Mouse (Mus musculus): Measurements from ENCODE around the gene Gm2696. TPM values are rescaled to one million over a fixed set of nuclear protein-coding genes. Genes with fewer than 3 reads are reported as not detected.
"Not testable (repeated sequence)": the region's sequence is repeated elsewhere in the genome, so short reads cannot be mapped to it uniquely, and the experiment has no call there.

The Gm2696 gene
- not detected in 2 replicates for polyA plus RNA-seq (2015; fragmentation: Nextera tagmentation; extraction: Ambion mirVana)

DNA sequence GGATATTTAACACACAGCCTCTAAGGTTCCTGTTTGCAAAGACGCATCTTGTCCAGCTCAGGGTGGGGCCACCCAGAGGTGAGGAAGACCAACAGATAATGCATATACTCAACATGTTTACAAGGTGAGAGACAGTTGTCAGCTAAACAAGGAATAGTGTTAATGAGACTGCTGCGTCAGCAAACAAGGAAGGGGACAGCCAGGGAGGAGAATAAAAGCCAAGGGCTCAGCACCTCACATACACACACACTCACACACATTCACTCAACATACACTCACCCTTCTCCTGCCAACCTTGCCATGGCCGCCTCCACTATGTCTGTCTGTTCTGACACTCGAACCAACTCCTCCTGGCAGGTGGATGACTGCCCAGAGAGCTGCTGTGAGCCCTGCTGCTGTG is at the start of gene Gm2696:
Gene Gm2696 (plus strand): TSS at position 301 of the 400 bp plus-strand sequence.
- ATAC-seq = no peak
- no peak within 1 kb of the TSS for H3K4me2 ChIP-seq (ENCODE audit: low read length)
- WGBS = 49% methylated on average over 4 of the region's 4 CpGs

DNA sequence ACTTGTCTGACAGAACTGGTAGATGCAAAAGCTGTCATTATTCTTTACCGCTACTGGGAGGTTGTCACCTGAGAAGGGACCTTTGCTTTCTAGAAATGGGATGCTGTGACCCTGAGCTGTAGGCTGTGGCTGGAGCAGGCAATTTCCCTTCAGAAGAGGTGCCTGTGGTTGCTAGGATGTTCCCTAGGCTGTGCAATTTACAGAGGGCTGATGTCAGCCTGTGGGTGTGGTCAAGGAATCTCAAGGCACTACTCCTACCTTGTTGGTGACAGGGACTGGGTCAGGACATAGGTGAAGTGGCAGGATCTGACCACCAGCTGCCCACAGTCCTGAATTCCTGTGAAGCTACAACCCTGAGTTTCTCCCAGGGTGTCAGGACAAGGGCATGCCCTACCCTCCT is 44.8 kb upstream of the Gm2696 start:
- no peak overlapping the region for H3K27ac ChIP-seq (ENCODE audit: low read depth, low read length)
- 90% methylated on average over 1 of the region's 1 CpGs for WGBS
- no peaks in the 10 kb centered on the region for H3K36me3 ChIP-seq (ENCODE audit: control insufficient read depth, insufficient read depth, low read length)
- H3K9me3 ChIP-seq (ENCODE audit: control insufficient read depth, low read length) = no peaks in the 10 kb centered on the region
- no peak overlapping the region for H3K9ac ChIP-seq (ENCODE audit: low read depth, low read length)
- ATAC-seq = no peak
- no peak overlapping the region for H3K4me3 ChIP-seq (ENCODE audit: low read length)
- no peak overlapping the region for H3K4me2 ChIP-seq (ENCODE audit: low read length)
- H3K4me1 ChIP-seq (ENCODE audit: control insufficient read depth, insufficient read depth, low read depth, low read length) = no peaks in the 10 kb centered on the region
- H3K27me3 ChIP-seq (replicated peaks; ENCODE audit: control insufficient read depth, insufficient read depth, low read length) = no peaks in the 10 kb centered on the region

More for the DNA sequence above, at the start of gene Gm2696:
- no peak within 1 kb of the TSS for H3K27ac ChIP-seq (ENCODE audit: low read depth, low read length)
- no peak within 1 kb of the TSS for H3K9ac ChIP-seq (ENCODE audit: low read depth, low read length)
- no peaks in the 10 kb centered on the region for H3K36me3 ChIP-seq (ENCODE audit: control insufficient read depth, insufficient read depth, low read length)
- H3K4me3 ChIP-seq (ENCODE audit: low read length) = no peak within 1 kb of the TSS
- no peaks in the 10 kb centered on the region for H3K4me1 ChIP-seq (ENCODE audit: control insufficient read depth, insufficient read depth, low read depth, low read length)
- no peaks in the 10 kb centered on the region for H3K9me3 ChIP-seq (ENCODE audit: control insufficient read depth, low read length)
- H3K27me3 ChIP-seq (replicated peaks; ENCODE audit: control insufficient read depth, insufficient read depth, low read length) = no peaks in the 10 kb centered on the region; the same call in 1 of the 2 replicates

DNA sequence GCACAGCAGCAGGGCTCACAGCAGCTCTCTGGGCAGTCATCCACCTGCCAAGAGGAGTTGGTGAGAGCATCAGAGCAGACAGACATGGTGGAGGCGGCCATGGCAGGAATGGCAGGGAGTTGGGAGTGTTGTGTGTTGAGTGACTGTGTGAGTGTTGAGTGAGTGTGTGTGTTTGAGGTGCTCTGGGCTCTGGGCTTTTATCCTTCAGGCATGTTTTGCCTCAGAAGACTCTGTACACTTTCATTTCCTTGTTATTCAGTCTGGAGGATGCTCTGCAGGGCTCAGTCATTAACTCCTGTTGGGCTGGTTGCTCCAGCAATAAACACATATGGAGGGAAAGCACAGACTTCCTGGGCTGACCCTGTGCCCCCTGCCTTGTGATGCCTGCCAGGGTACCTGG is 43.3 kb upstream of the Gm2696 start, which contains the start of gene Gm3238:
Gene Gm3238 (minus strand): TSS at position 101 of the 400 bp plus-strand sequence.
- not testable (repeated sequence) for H3K27ac ChIP-seq (ENCODE audit: low read depth, low read length); H3K27me3 ChIP-seq (replicated peaks; ENCODE audit: control insufficient read depth, insufficient read depth, low read length); H3K36me3 ChIP-seq (ENCODE audit: control insufficient read depth, insufficient read depth, low read length); H3K9me3 ChIP-seq (ENCODE audit: control insufficient read depth, low read length); H3K9ac ChIP-seq (ENCODE audit: low read depth, low read length); H3K4me1 ChIP-seq (ENCODE audit: control insufficient read depth, insufficient read depth, low read depth, low read length); H3K4me3 ChIP-seq (ENCODE audit: low read length); H3K4me2 ChIP-seq (ENCODE audit: low read length); ATAC-seq
- no CpG with 5 or more reads among the region's 1 CpGs for WGBS

DNA sequence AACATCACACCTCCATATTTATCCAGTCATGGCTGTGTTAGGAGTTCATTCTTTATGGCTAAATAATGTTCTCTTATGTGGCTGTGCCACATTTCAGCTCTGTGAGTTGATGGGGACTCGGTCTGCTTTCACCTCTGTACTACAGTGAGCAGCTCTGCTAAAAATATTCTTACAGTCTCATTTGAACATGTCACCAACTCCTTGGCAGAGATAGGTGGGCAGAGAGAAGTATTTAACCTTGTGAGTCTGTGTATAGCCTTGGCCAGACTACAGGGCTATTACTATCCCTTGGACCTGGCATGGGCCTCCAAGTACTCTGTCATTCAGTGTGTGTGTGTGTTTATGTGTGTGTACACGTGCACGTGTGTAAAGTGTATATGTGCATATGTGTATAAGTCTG is 42.3 kb upstream of the Gm2696 start:
- H3K4me1 ChIP-seq (ENCODE audit: control insufficient read depth, insufficient read depth, low read depth, low read length); H3K9ac ChIP-seq (ENCODE audit: low read depth, low read length); H3K27ac ChIP-seq (ENCODE audit: low read depth, low read length); H3K36me3 ChIP-seq (ENCODE audit: control insufficient read depth, insufficient read depth, low read length); H3K4me3 ChIP-seq (ENCODE audit: low read length); H3K4me2 ChIP-seq (ENCODE audit: low read length); H3K9me3 ChIP-seq (ENCODE audit: control insufficient read depth, low read length); H3K27me3 ChIP-seq (replicated peaks; ENCODE audit: control insufficient read depth, insufficient read depth, low read length); ATAC-seq: not testable (repeated sequence)
- WGBS = 70% methylated on average over 2 of the region's 3 CpGs

DNA sequence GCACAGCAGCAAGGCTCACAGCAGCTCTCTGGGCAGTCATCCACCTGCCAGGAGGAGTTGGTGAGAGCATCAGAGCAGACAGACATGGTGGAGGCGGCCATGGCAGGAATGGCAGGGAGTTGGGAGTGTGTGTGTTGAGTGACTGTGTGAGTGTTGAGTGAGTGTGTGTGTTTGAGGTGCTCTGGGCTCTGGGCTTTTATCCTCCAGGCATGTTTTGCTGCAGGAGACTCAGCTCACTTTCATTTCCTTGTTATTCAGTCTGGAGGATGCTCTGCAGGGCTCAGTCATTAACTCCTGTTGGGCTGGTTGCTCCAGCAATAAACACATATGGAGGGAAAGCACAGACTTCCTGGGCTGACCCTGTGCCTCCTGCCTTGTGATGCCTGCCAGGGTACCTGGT is 37.6 kb upstream of the Gm2696 start, which contains the start of gene Gm7138:
Gene Gm7138 (minus strand): TSS at position 101 of the 400 bp plus-strand sequence.
- H3K9ac ChIP-seq (ENCODE audit: low read depth, low read length); H3K4me1 ChIP-seq (ENCODE audit: control insufficient read depth, insufficient read depth, low read depth, low read length); H3K27me3 ChIP-seq (replicated peaks; ENCODE audit: control insufficient read depth, insufficient read depth, low read length); H3K4me2 ChIP-seq (ENCODE audit: low read length); ATAC-seq; H3K4me3 ChIP-seq (ENCODE audit: low read length); H3K27ac ChIP-seq (ENCODE audit: low read depth, low read length); H3K36me3 ChIP-seq (ENCODE audit: control insufficient read depth, insufficient read depth, low read length); H3K9me3 ChIP-seq (ENCODE audit: control insufficient read depth, low read length): not testable (repeated sequence)
- WGBS = 63% methylated on average over 1 of the region's 1 CpGs

DNA sequence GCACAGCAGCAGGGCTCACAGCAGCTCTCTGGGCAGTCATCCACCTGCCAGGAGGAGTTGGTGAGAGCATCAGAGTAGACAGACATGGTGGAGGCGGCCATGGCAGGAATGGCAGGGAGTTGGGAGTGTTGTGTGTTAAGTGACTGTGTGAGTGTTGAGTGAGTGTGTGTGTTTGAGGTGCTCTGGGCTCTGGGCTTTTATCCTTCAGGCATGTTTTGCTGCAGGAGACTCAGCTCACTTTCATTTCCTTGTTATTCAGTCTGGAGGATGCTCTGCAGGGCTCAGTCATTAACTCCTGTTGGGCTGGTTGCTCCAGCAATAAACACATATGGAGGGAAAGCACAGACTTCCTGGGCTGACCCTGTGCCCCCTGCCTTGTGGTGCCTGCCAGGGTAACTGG is 32.0 kb upstream of the Gm2696 start, which contains the start of gene Gm3250:
Gene Gm3250 (minus strand): TSS at position 101 of the 400 bp plus-strand sequence.
- ATAC-seq; H3K27ac ChIP-seq (ENCODE audit: low read depth, low read length); H3K9ac ChIP-seq (ENCODE audit: low read depth, low read length); H3K4me3 ChIP-seq (ENCODE audit: low read length); H3K9me3 ChIP-seq (ENCODE audit: control insufficient read depth, low read length); H3K4me1 ChIP-seq (ENCODE audit: control insufficient read depth, insufficient read depth, low read depth, low read length); H3K27me3 ChIP-seq (replicated peaks; ENCODE audit: control insufficient read depth, insufficient read depth, low read length); H3K36me3 ChIP-seq (ENCODE audit: control insufficient read depth, insufficient read depth, low read length); H3K4me2 ChIP-seq (ENCODE audit: low read length): not testable (repeated sequence)
- no CpG with 5 or more reads among the region's 1 CpGs for WGBS

DNA sequence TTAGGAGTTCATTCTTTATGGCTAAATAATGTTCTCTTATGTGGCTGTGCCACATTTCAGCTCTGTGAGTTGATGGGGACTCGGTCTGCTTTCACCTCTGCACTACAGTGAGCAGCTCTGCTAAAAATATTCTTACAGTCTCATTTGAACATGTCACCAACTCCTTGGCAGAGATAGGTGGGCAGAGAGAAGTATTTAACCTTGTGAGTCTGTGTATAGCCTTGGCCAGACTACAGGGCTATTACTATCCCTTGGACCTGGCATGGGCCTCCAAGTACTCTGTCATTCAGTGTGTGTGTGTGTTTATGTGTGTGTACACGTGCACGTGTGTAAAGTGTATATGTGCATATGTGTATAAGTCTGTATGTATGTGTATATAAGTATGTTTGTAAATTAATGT is 31.1 kb upstream of the Gm2696 start:
- not testable (repeated sequence) for H3K27ac ChIP-seq (ENCODE audit: low read depth, low read length); H3K36me3 ChIP-seq (ENCODE audit: control insufficient read depth, insufficient read depth, low read length); H3K9ac ChIP-seq (ENCODE audit: low read depth, low read length); H3K27me3 ChIP-seq (replicated peaks; ENCODE audit: control insufficient read depth, insufficient read depth, low read length); H3K4me2 ChIP-seq (ENCODE audit: low read length); H3K4me3 ChIP-seq (ENCODE audit: low read length); H3K9me3 ChIP-seq (ENCODE audit: control insufficient read depth, low read length); H3K4me1 ChIP-seq (ENCODE audit: control insufficient read depth, insufficient read depth, low read depth, low read length); ATAC-seq
- 100% methylated on average over 1 of the region's 3 CpGs for WGBS

DNA sequence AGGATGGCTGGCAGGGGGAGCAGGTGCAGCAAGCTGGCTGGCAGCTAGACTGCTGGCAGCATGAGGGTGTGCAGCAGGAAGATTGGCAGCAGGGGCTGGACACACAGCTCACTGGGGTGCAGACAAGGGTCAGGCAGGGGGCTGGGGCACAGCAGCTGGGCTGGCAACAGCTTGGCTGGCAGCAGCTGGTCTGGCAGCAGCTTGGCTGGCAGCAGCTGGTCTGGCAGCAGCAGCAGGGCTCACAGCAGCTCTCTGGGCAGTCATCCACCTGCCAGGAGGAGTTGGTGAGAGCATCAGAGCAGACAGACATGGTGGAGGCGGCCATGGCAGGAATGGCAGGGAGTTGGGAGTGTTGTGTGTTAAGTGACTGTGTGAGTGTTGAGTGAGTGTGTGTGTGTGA is 26.6 kb upstream of the Gm2696 start, which contains the start of gene Gm7137:
Gene Gm7137 (minus strand): TSS at position 325 of the 400 bp plus-strand sequence.
- not testable (repeated sequence) for H3K36me3 ChIP-seq (ENCODE audit: control insufficient read depth, insufficient read depth, low read length); H3K9ac ChIP-seq (ENCODE audit: low read depth, low read length); H3K4me3 ChIP-seq (ENCODE audit: low read length); H3K4me2 ChIP-seq (ENCODE audit: low read length); H3K27ac ChIP-seq (ENCODE audit: low read depth, low read length); ATAC-seq; H3K27me3 ChIP-seq (replicated peaks; ENCODE audit: control insufficient read depth, insufficient read depth, low read length); H3K9me3 ChIP-seq (ENCODE audit: control insufficient read depth, low read length); H3K4me1 ChIP-seq (ENCODE audit: control insufficient read depth, insufficient read depth, low read depth, low read length)
- no CpG with 5 or more reads among the region's 1 CpGs for WGBS

DNA sequence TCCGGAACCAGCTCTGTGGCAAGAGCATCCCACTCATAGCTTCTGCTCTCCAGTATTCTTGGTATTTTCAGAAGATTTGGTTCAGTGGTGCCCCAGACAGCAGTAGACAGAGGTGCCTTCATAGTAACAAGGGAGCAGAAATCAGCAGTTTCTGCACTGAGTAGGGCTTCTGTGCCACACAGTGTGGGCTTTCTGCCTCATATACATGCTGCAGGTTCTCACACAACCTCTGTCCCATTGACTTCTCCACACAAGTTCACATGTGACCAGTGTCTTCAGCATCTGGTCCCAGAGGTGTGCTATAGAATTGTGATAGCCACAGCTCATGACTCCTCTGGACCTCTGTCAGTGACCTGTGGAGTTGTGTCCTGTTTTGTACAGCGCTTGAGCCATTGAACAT is 25.9 kb upstream of the Gm2696 start:
- ATAC-seq = no peak
- Histone ChIP-seq H3K9me3 (ENCODE audit: control insufficient read depth, low read length) (no peaks in the 10 kb centered on the region), H3K27me3 (replicated peaks; ENCODE audit: control insufficient read depth, insufficient read depth, low read length) (no peaks in the 10 kb centered on the region), H3K9ac (ENCODE audit: low read depth, low read length) (no peak overlapping the region), H3K4me1 (ENCODE audit: control insufficient read depth, insufficient read depth, low read depth, low read length) (no peaks in the 10 kb centered on the region), H3K4me2 (ENCODE audit: low read length) (no peak overlapping the region), H3K4me3 (ENCODE audit: low read length) (no peak overlapping the region), H3K36me3 (ENCODE audit: control insufficient read depth, insufficient read depth, low read length) (no peaks in the 10 kb centered on the region), H3K27ac (ENCODE audit: low read depth, low read length) (no peak overlapping the region)
- 76% methylated on average over 2 of the region's 2 CpGs for WGBS

DNA sequence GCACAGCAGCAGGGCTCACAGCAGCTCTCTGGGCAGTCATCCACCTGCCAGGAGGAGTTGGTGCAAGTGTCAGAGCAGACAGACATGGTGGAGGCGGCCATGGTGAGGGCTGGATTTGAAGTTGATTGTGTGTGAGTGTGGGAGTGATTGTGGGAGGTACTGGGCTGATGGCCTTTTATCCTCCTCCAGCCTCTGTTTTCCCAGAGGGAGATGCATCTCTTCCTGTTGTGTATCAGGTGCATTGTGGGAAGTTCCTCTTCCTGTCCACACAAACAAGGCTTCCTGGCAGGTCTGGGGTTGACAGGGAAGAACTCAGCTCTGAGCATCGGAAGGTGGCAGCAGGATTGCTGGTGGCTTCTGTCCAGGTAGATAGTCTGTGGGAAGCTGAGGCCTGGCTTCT is 19.5 kb upstream of the Gm2696 start, which contains the start of gene Gm9639:
Gene Gm9639 (minus strand): TSS at position 101 of the 400 bp plus-strand sequence.
- no peaks in the 10 kb centered on the region for H3K36me3 ChIP-seq (ENCODE audit: control insufficient read depth, insufficient read depth, low read length)
- no peak for ATAC-seq
- 71% methylated on average over 2 of the region's 2 CpGs for WGBS
- H3K4me1 ChIP-seq (ENCODE audit: control insufficient read depth, insufficient read depth, low read depth, low read length) = no peaks in the 10 kb centered on the region
- no peak within 1 kb of the TSS for H3K27ac ChIP-seq (ENCODE audit: low read depth, low read length)
- H3K4me3 ChIP-seq (ENCODE audit: low read length) = no peak within 1 kb of the TSS
- no peaks in the 10 kb centered on the region for H3K9me3 ChIP-seq (ENCODE audit: control insufficient read depth, low read length)
- H3K27me3 ChIP-seq (replicated peaks; ENCODE audit: control insufficient read depth, insufficient read depth, low read length) = no peaks in the 10 kb centered on the region
- no peak within 1 kb of the TSS for H3K4me2 ChIP-seq (ENCODE audit: low read length)
- H3K9ac ChIP-seq (ENCODE audit: low read depth, low read length) = no peak within 1 kb of the TSS

Data from hindbrain, embryonic 16.5 days (tissue).